Mouse (Mus musculus) erythroblast, embryonic 14.5 days (primary cell): ENCODE results near the gene Zbtb46. TPM values are rescaled to one million over a fixed set of nuclear protein-coding genes. Genes with fewer than 3 reads are reported as not detected.

ENCODE experiments used
- H3K27me3 ChIP-seq: 2 replicates; pipeline ENCODE4 v1.6.1; 2012; ENCODE audit warnings: inconsistent platforms; ENCODE audit not compliant: control insufficient read depth
- H3K36me3 ChIP-seq: 2 replicates; pipeline ENCODE4 v1.6.1; 2012; ENCODE audit warnings: mild to moderate bottlenecking, inconsistent platforms; ENCODE audit not compliant: control insufficient read depth
- H3K4me1 ChIP-seq: 2 replicates; pipeline ENCODE4 v1.6.1; 2012; ENCODE audit warnings: inconsistent platforms; ENCODE audit not compliant: control insufficient read depth
- H3K4me3 ChIP-seq: replicated peaks from 2 replicates; pipeline ENCODE3; 2012; ENCODE audit warnings: moderate library complexity, mild to moderate bottlenecking, inconsistent platforms
- H3K9me3 ChIP-seq: 2 replicates; pipeline ENCODE4 v1.6.1; 2012; ENCODE audit warnings: low read length, inconsistent platforms, mixed read lengths; ENCODE audit not compliant: control insufficient read depth
- GATA1 ChIP-seq: IDR thresholded peaks from 2 replicates; pipeline ENCODE4 v1.6.1; 2012; ENCODE audit warnings: low read length, inconsistent platforms, mixed read lengths
- TAL1 ChIP-seq: IDR thresholded peaks from 3 replicates; pipeline ENCODE4 v1.6.1; 2012; ENCODE audit warnings: low read length, inconsistent platforms, mixed read lengths
- polyA plus RNA-seq: library from polyadenylated mRNA; stranded (reverse); fragments of >175 nt; gene quantifications from 2 replicates; pipeline ENCODE4 v1.2.3, GENCODE M21; 2012

Gene Zbtb46
- polyA plus RNA-seq, 1 experiment: 0.26 TPM

- H3K4me1 ChIP-seq: peaks cover 4% of the 10 kb centered on the region
- no peaks in the 10 kb centered on the region for H3K27me3 ChIP-seq
- no peaks in the 10 kb centered on the region for H3K9me3 ChIP-seq
- H3K36me3 ChIP-seq: peaks cover 78% of the 10 kb centered on the region
- H3K4me3 ChIP-seq: no peak within 1 kb of the TSS
- TF ChIP-seq TAL1 (no peak), GATA1 (no peak)
Measured at GRCm38 (mm10) chr2:181379778-181380177, 79.4 kb downstream of the Zbtb46 start, which contains the start of gene Lime1. TSS of gene Lime1 (plus strand) at chr2:181380078.

- Histone ChIP-seq H3K36me3 (peaks cover 72% of the 10 kb centered on the region), H3K27me3 (no peaks in the 10 kb centered on the region), H3K9me3 (no peaks in the 10 kb centered on the region), H3K4me3 (no peak overlapping the region), H3K4me1 (peaks cover 10% of the 10 kb centered on the region)
- TF ChIP-seq TAL1 (no peak), GATA1 (no peak)
Measured at GRCm38 (mm10) chr2:181378701-181379100, 80.5 kb downstream of the Zbtb46 start.

- Histone ChIP-seq H3K4me1 (peaks cover 12% of the 10 kb centered on the region), H3K9me3 (no peaks in the 10 kb centered on the region), H3K36me3 (peaks cover 62% of the 10 kb centered on the region), H3K4me3 (no peak overlapping the region), H3K27me3 (no peaks in the 10 kb centered on the region)
- TF ChIP-seq GATA1 (no peak), TAL1 (no peak)
Measured at GRCm38 (mm10) chr2:181377230-181377629, 82.0 kb downstream of the Zbtb46 start.

GRCm38 (mm10) chr2:181375787-181376186 is 83.4 kb downstream of the Zbtb46 start:
- Histone ChIP-seq H3K27me3 (no peaks in the 10 kb centered on the region), H3K36me3 (peaks cover 51% of the 10 kb centered on the region), H3K4me1 (peaks cover 12% of the 10 kb centered on the region), H3K9me3 (no peaks in the 10 kb centered on the region), H3K4me3 (no peak overlapping the region)
- TF ChIP-seq TAL1 (no peak), GATA1 (no peak)

GRCm38 (mm10) chr2:181370001-181370400 is 89.2 kb downstream of the Zbtb46 start:
- no peak overlapping the region for H3K4me3 ChIP-seq
- TF ChIP-seq TAL1: no peak
- no peak for TF ChIP-seq GATA1
- H3K4me1 ChIP-seq: peaks cover 39% of the 10 kb centered on the region
- peaks cover 4% of the 10 kb centered on the region; the same call in 1 of the 2 replicates for H3K9me3 ChIP-seq
- peaks cover 42% of the 10 kb centered on the region for H3K36me3 ChIP-seq
- no peaks in the 10 kb centered on the region for H3K27me3 ChIP-seq

GRCm38 (mm10) chr2:181365655-181366075 is 93.6 kb downstream of the Zbtb46 start:
- Histone ChIP-seq H3K9me3 (peaks cover 4% of the 10 kb centered on the region; the same call in 1 of the 2 replicates), H3K4me1 (peaks cover 47% of the 10 kb centered on the region), H3K36me3 (peaks cover 58% of the 10 kb centered on the region), H3K27me3 (no peaks in the 10 kb centered on the region), H3K4me3 (peak overlapping the region; percentile 68)
- TF ChIP-seq GATA1: no peak
- TF ChIP-seq TAL1: no peak

- H3K9me3 ChIP-seq: peaks cover 3% of the 10 kb centered on the region; the same call in 1 of the 2 replicates
- H3K27me3 ChIP-seq: no peaks in the 10 kb centered on the region
- H3K36me3 ChIP-seq: peaks cover 58% of the 10 kb centered on the region
- no peak for TF ChIP-seq GATA1
- TF ChIP-seq TAL1: no peak
- H3K4me3 ChIP-seq: peak within 1 kb of the TSS; percentile 68
- H3K4me1 ChIP-seq: peaks cover 46% of the 10 kb centered on the region
Measured at GRCm38 (mm10) chr2:181364860-181365596, 94.2 kb downstream of the Zbtb46 start, which contains the start of the genes Zgpat and Arfrp1. TSS of gene Zgpat (plus strand) at chr2:181364928. TSS of gene Arfrp1 (minus strand) at chr2:181365404.

GRCm38 (mm10) chr2:181364487-181364859 is 94.8 kb downstream of the Zbtb46 start:
- no peak for TF ChIP-seq GATA1
- TF ChIP-seq TAL1: no peak
- Histone ChIP-seq H3K36me3 (peaks cover 58% of the 10 kb centered on the region), H3K4me1 (peaks cover 44% of the 10 kb centered on the region), H3K9me3 (no peaks in the 10 kb centered on the region), H3K4me3 (peak overlapping the region; percentile 68), H3K27me3 (no peaks in the 10 kb centered on the region)

GRCm38 (mm10) chr2:181363946-181364345 is 95.3 kb downstream of the Zbtb46 start:
- Histone ChIP-seq H3K36me3 (peaks cover 58% of the 10 kb centered on the region), H3K9me3 (no peaks in the 10 kb centered on the region)

More at GRCm38 (mm10) chr2:181363946-181364345, 95.3 kb downstream of the Zbtb46 start:
- peak overlapping the region; percentile 68 for H3K4me3 ChIP-seq
- TF ChIP-seq TAL1 (no peak), GATA1 (no peak)
- peaks cover 44% of the 10 kb centered on the region for H3K4me1 ChIP-seq
- H3K27me3 ChIP-seq: no peaks in the 10 kb centered on the region
